Mouse (Mus musculus): ENCODE measurements at regions not wholly inside any gene's neighbourhood (a gene's known extent, or its start where the extent isn't known, plus 50 kb on each side); places are given as distances from the start of the nearest gene placed in this dataset.
A peak's percentile ranks its signal among the peaks of the same experiment; 100 is the strongest.

- peak; percentile 42 for DNase-seq (ENCODE audit: low spot score)
- Histone ChIP-seq H3K27me3 (ENCODE audit: control insufficient read depth, insufficient read depth, low read length) (no peaks in the 10 kb centered on the region), H3K4me3 (ENCODE audit: low read depth, low read length) (no peak overlapping the region), H3K4me2 (replicated peaks; ENCODE audit: low read depth, low read length) (no peak overlapping the region; the same call in 1 of the 2 replicates), H3K36me3 (ENCODE audit: control insufficient read depth, insufficient read depth, low read length) (no peaks in the 10 kb centered on the region), H3K4me1 (replicated peaks; ENCODE audit: control insufficient read depth, insufficient read depth, low read length) (peaks cover 2% of the 10 kb centered on the region; the same call in 1 of the 2 replicates), H3K27ac (ENCODE audit: low read depth, low read length) (no peak overlapping the region), H3K9ac (ENCODE audit: low read depth, low read length) (no peak overlapping the region), H3K9me3 (ENCODE audit: control insufficient read depth, low read length) (no peaks in the 10 kb centered on the region)
- 44% methylated on average over 20 of the region's 20 CpGs for WGBS
- no peak; the same call in 1 of the 2 replicates for ATAC-seq (ENCODE audit: low FRiP score)
These were observed 98.4 kb upstream of the Ptpn1 start for GRCm38 (mm10) chr2:167833290-167833953.

- ATAC-seq (ENCODE audit: low FRiP score) (no peak), DNase-seq (ENCODE audit: low spot score) (no peak)
- Histone ChIP-seq H3K27me3 (ENCODE audit: control insufficient read depth, insufficient read depth, low read length) (no peaks in the 10 kb centered on the region), H3K9me3 (ENCODE audit: control insufficient read depth, low read length) (no peaks in the 10 kb centered on the region), H3K4me2 (replicated peaks; ENCODE audit: low read depth, low read length) (no peak overlapping the region), H3K4me1 (replicated peaks; ENCODE audit: control insufficient read depth, insufficient read depth, low read length) (peaks cover 2% of the 10 kb centered on the region; the same call in 1 of the 2 replicates), H3K27ac (ENCODE audit: low read depth, low read length) (no peak overlapping the region), H3K4me3 (ENCODE audit: low read depth, low read length) (no peak overlapping the region), H3K9ac (ENCODE audit: low read depth, low read length) (no peak overlapping the region), H3K36me3 (ENCODE audit: control insufficient read depth, insufficient read depth, low read length) (no peaks in the 10 kb centered on the region)
- WGBS, result 88% methylated on average over 26 of the region's 26 CpGs
These were observed 100.5 kb upstream of the Ptpn1 start for GRCm38 (mm10) chr2:167831076-167832039.

DNA sequence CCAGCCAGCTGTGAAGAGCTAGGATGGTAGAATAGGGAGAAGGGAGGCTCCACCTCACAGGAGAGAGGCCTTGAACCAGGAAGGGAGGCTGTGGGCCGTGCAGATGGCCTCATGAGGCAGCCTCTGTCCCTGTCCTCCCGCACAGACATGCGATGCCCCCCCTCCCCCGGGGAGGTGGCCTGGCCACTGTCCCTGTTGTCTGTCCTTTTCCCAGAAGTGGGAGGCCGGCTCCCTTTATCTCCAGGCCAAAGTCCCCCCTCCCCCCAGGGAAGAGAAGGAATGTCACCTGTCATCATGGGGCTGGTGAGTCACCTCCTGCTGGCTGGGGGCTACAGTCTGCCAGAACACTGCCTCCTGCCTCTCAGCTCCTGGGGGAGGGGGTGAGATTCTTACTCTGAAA, 103.6 kb upstream of the Ptpn1 start:
- H3K36me3 ChIP-seq (ENCODE audit: control insufficient read depth, insufficient read depth, low read length), result no peaks in the 10 kb centered on the region
- H3K9me3 ChIP-seq (ENCODE audit: control insufficient read depth, low read length), result no peaks in the 10 kb centered on the region
- no peak overlapping the region for H3K9ac ChIP-seq (ENCODE audit: low read depth, low read length)
- DNase-seq (ENCODE audit: low spot score) (no peak), ATAC-seq (ENCODE audit: low FRiP score) (no peak)
- no peak overlapping the region for H3K4me3 ChIP-seq (ENCODE audit: low read depth, low read length)
- peaks cover 3% of the 10 kb centered on the region for H3K4me1 ChIP-seq (replicated peaks; ENCODE audit: control insufficient read depth, insufficient read depth, low read length)
- no peak overlapping the region for H3K4me2 ChIP-seq (replicated peaks; ENCODE audit: low read depth, low read length)
- H3K27me3 ChIP-seq (ENCODE audit: control insufficient read depth, insufficient read depth, low read length), result no peaks in the 10 kb centered on the region
- 40% methylated on average over 5 of the region's 5 CpGs for WGBS
- no peak overlapping the region for H3K27ac ChIP-seq (ENCODE audit: low read depth, low read length)

- Histone ChIP-seq H3K27ac (ENCODE audit: low read depth, low read length) (no peak overlapping the region), H3K4me1 (replicated peaks; ENCODE audit: control insufficient read depth, insufficient read depth, low read length) (peaks cover 2% of the 10 kb centered on the region; the same call in 1 of the 2 replicates), H3K9ac (ENCODE audit: low read depth, low read length) (no peak overlapping the region), H3K4me2 (replicated peaks; ENCODE audit: low read depth, low read length) (no peak overlapping the region), H3K9me3 (ENCODE audit: control insufficient read depth, low read length) (no peaks in the 10 kb centered on the region), H3K4me3 (ENCODE audit: low read depth, low read length) (no peak overlapping the region), H3K27me3 (ENCODE audit: control insufficient read depth, insufficient read depth, low read length) (no peaks in the 10 kb centered on the region), H3K36me3 (ENCODE audit: control insufficient read depth, insufficient read depth, low read length) (no peaks in the 10 kb centered on the region)
- ATAC-seq (ENCODE audit: low FRiP score) (no peak), DNase-seq (ENCODE audit: low spot score) (no peak)
- 59% methylated on average over 12 of the region's 12 CpGs for WGBS
These were observed 104.7 kb upstream of the Ptpn1 start for GRCm38 (mm10) chr2:167826922-167827703.

DNA sequence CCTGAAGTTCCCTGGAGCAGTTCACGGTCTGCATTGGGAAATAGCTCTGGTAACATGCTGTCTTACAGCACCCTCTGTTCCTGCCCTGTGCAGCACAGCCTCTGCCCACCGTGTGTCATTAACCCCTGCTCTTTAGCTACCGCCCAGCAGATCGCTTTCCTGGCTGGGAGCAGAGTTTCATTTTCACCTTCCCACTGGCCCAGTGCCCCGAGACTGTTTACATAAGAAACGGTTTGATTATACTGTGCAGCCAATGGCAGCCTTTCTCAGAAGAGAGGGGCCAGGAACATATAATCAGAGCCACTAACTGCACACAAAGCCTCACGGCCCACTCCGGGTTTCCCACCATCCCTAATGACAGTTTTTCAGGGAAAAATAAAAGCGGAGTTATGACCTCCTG, 108.3 kb upstream of the Ptpn1 start:
- ATAC-seq (ENCODE audit: low FRiP score), result no peak
- H3K9ac ChIP-seq (ENCODE audit: low read depth, low read length), result no peak overlapping the region
- WGBS, result 36% methylated on average over 9 of the region's 9 CpGs

GRCm38 (mm10) chr2:167823044-167823443, 108.8 kb upstream of the Ptpn1 start:
- DNase-seq (ENCODE audit: low spot score) (no peak), ATAC-seq (ENCODE audit: low FRiP score) (no peak)
- Histone ChIP-seq H3K4me2 (replicated peaks; ENCODE audit: low read depth, low read length) (no peak overlapping the region), H3K27me3 (ENCODE audit: control insufficient read depth, insufficient read depth, low read length) (no peaks in the 10 kb centered on the region), H3K27ac (ENCODE audit: low read depth, low read length) (no peak overlapping the region), H3K4me3 (ENCODE audit: low read depth, low read length) (no peak overlapping the region), H3K4me1 (replicated peaks; ENCODE audit: control insufficient read depth, insufficient read depth, low read length) (peaks cover 2% of the 10 kb centered on the region; the same call in 1 of the 2 replicates), H3K9ac (ENCODE audit: low read depth, low read length) (no peak overlapping the region), H3K9me3 (ENCODE audit: control insufficient read depth, low read length) (no peaks in the 10 kb centered on the region), H3K36me3 (ENCODE audit: control insufficient read depth, insufficient read depth, low read length) (no peaks in the 10 kb centered on the region)
- WGBS, result 93% methylated on average over 3 of the region's 3 CpGs

More for the DNA sequence above, 108.3 kb upstream of the Ptpn1 start:
- DNase-seq (ENCODE audit: low spot score), result no peak
- H3K9me3 ChIP-seq (ENCODE audit: control insufficient read depth, low read length), result no peaks in the 10 kb centered on the region
- peaks cover 2% of the 10 kb centered on the region; the same call in 1 of the 2 replicates for H3K4me1 ChIP-seq (replicated peaks; ENCODE audit: control insufficient read depth, insufficient read depth, low read length)
- H3K4me3 ChIP-seq (ENCODE audit: low read depth, low read length), result no peak overlapping the region
- no peaks in the 10 kb centered on the region for H3K36me3 ChIP-seq (ENCODE audit: control insufficient read depth, insufficient read depth, low read length)
- H3K4me2 ChIP-seq (replicated peaks; ENCODE audit: low read depth, low read length), result no peak overlapping the region
- H3K27me3 ChIP-seq (ENCODE audit: control insufficient read depth, insufficient read depth, low read length), result no peaks in the 10 kb centered on the region
- H3K27ac ChIP-seq (ENCODE audit: low read depth, low read length), result no peak overlapping the region

GRCm38 (mm10) chr2:167821186-167821585, 110.7 kb upstream of the Ptpn1 start:
- H3K9ac ChIP-seq (ENCODE audit: low read depth, low read length), result no peak overlapping the region
- no peak overlapping the region for H3K4me2 ChIP-seq (replicated peaks; ENCODE audit: low read depth, low read length)
- H3K36me3 ChIP-seq (ENCODE audit: control insufficient read depth, insufficient read depth, low read length), result no peaks in the 10 kb centered on the region
- no peak overlapping the region for H3K4me3 ChIP-seq (ENCODE audit: low read depth, low read length)
- H3K27ac ChIP-seq (ENCODE audit: low read depth, low read length), result no peak overlapping the region
- no peak for ATAC-seq (ENCODE audit: low FRiP score)
- H3K9me3 ChIP-seq (ENCODE audit: control insufficient read depth, low read length), result no peaks in the 10 kb centered on the region
- WGBS, result 86% methylated on average over 6 of the region's 6 CpGs
- peaks cover 2% of the 10 kb centered on the region; the same call in 1 of the 2 replicates for H3K4me1 ChIP-seq (replicated peaks; ENCODE audit: control insufficient read depth, insufficient read depth, low read length)
- no peaks in the 10 kb centered on the region for H3K27me3 ChIP-seq (ENCODE audit: control insufficient read depth, insufficient read depth, low read length)
- DNase-seq (ENCODE audit: low spot score), result no peak

GRCm38 (mm10) chr2:167818799-167819198, 113.1 kb upstream of the Ptpn1 start:
- Histone ChIP-seq H3K27ac (ENCODE audit: low read depth, low read length) (no peak overlapping the region), H3K4me1 (replicated peaks; ENCODE audit: control insufficient read depth, insufficient read depth, low read length) (no peaks in the 10 kb centered on the region), H3K4me3 (ENCODE audit: low read depth, low read length) (no peak overlapping the region), H3K9ac (ENCODE audit: low read depth, low read length) (no peak overlapping the region), H3K9me3 (ENCODE audit: control insufficient read depth, low read length) (no peaks in the 10 kb centered on the region), H3K4me2 (replicated peaks; ENCODE audit: low read depth, low read length) (no peak overlapping the region), H3K27me3 (ENCODE audit: control insufficient read depth, insufficient read depth, low read length) (no peaks in the 10 kb centered on the region), H3K36me3 (ENCODE audit: control insufficient read depth, insufficient read depth, low read length) (no peaks in the 10 kb centered on the region)
- ATAC-seq (ENCODE audit: low FRiP score), result no peak
- 87% methylated on average over 10 of the region's 10 CpGs for WGBS
- DNase-seq (ENCODE audit: low spot score), result no peak

Measured in hindbrain, embryonic 11.5 days (tissue).